Mouse (Mus musculus) liver, adult 2 months (tissue): ENCODE measurements around the gene Soat1. TPM values are rescaled to one million over a fixed set of nuclear protein-coding genes. Genes with fewer than 3 reads are reported as not detected.

Source experiments
- DNase-seq: peaks from one replicate; pipeline ENCODE4 v3.0.0-alpha.2; 2011; ENCODE audit warnings: low read depth, low spot score; ENCODE audit errors: extremely low read depth
- H3K27ac ChIP-seq: fragments of 200-500 bp; replicated peaks from 2 replicates; pipeline ENCODE4 v1.5.1; 2012; ENCODE audit warnings: low read depth, mild to moderate bottlenecking, control low read depth, inconsistent platforms, low read length; ENCODE audit not compliant: insufficient read depth
- H3K27me3 ChIP-seq: fragments of 200-500 bp; 2 replicates; pipeline ENCODE4 v1.6.1; 2012; ENCODE audit warnings: mild to moderate bottlenecking, moderate library complexity, low read length, inconsistent platforms; ENCODE audit not compliant: control insufficient read depth, insufficient read depth
- H3K36me3 ChIP-seq: fragments of 200-500 bp; 2 replicates; pipeline ENCODE4 v1.6.1; 2012; ENCODE audit warnings: low read length, inconsistent platforms; ENCODE audit not compliant: control insufficient read depth, insufficient read depth
- H3K4me1 ChIP-seq: fragments of 200-500 bp; 2 replicates; pipeline ENCODE4 v1.6.1; 2011; ENCODE audit warnings: low read length; ENCODE audit not compliant: control insufficient read depth, insufficient read depth
- H3K4me3 ChIP-seq: fragments of 200-500 bp; 2 replicates; pipeline ENCODE4 v1.5.1; 2011; ENCODE audit warnings: low read depth, mild to moderate bottlenecking, control low read depth, low read length, moderate library complexity; ENCODE audit not compliant: insufficient read depth
- H3K79me2 ChIP-seq: fragments of 200-500 bp; 2 replicates; pipeline ENCODE4 v1.6.1; 2012; ENCODE audit warnings: inconsistent platforms, mild to moderate bottlenecking, low read length, moderate library complexity; ENCODE audit not compliant: control insufficient read depth, insufficient read depth
- H3K9ac ChIP-seq: fragments of 200-500 bp; 2 replicates; pipeline ENCODE4 v1.6.1; 2012; ENCODE audit warnings: low read depth, mild to moderate bottlenecking, control low read depth, inconsistent platforms, low read length
- CTCF ChIP-seq: fragments of 200-500 bp; IDR thresholded peaks from 2 replicates; pipeline ENCODE4 v1.5.1; 2011; ENCODE audit warnings: low read depth, low read length, control low read depth
- POLR2A ChIP-seq: fragments of 200-500 bp; IDR thresholded peaks from 2 replicates; pipeline ENCODE4 v1.6.1; 2011; ENCODE audit warnings: low read length, control low read depth; ENCODE audit not compliant: insufficient read depth; ENCODE audit errors: extremely low read depth
- WGBS: fragments of 180-500 bp; shearing (Covaris S2); methylation state at CpG from one replicate; pipeline ENCODE4 v1.1.7; 2018; 5-methylcytosine and 5-hydroxymethylcytosine counted together
- polyA plus RNA-seq: library from polyadenylated mRNA; depleted of rRNA; stranded (reverse); fragments of >200 nt; gene quantifications from 2 replicates; pipeline ENCODE4 v1.2.3, GENCODE M21; 2012; rRNA removed
- total RNA-seq: library from RNA; depleted of rRNA; stranded (reverse); fragments of >200 nt; gene quantifications from 2 replicates; pipeline ENCODE4 v1.2.3, GENCODE M21; 2014; rRNA removed

Soat1 gene
- total and polyA plus RNA-seq, 2 experiments: 2.4 to 5.9 TPM

DNA sequence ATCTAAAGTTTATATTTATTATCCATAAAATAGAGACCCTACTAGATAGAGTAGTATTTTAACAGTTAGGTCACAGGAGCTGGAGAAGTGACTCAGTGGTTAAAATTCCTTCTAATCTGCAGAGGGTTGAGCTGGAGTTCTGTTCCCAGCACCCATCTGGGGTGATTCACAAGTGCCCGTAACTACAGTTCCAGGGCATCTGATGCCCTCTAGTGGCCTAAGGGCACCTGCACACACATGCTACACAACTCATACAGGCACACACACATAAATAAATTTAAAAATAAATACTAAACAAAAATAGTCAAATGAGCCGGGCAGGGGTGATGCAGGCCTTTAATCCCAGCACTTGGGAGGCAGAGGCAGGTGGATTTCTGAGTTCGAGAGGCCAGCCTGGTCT lies 92.9 kb downstream of the Soat1 start:
- WGBS: 92% methylated on average over 3 of the region's 3 CpGs
- H3K27ac ChIP-seq: no peak overlapping the region
- no peak overlapping the region for H3K4me3 ChIP-seq
- H3K9ac ChIP-seq: no peak overlapping the region
- no peaks in the 10 kb centered on the region for H3K79me2 ChIP-seq
- no peaks in the 10 kb centered on the region for H3K27me3 ChIP-seq
- no peaks in the 10 kb centered on the region for H3K36me3 ChIP-seq
- no peaks in the 10 kb centered on the region for H3K4me1 ChIP-seq
- DNase-seq: no peak
- TF ChIP-seq CTCF (no peak), POLR2A (no peak)

Other genes with a start within 250 kb of the Soat1 start
- gene Tdrd5, start 170.7 kb downstream of the Soat1 start, total RNA-seq: not detected in 2 replicates
- gene Tdrd5, start 170.7 kb downstream of the Soat1 start, polyA plus RNA-seq: not detected in 2 replicates
- gene Nphs2, start 163.6 kb downstream of the Soat1 start, total RNA-seq: not detected in 2 replicates
- not detected in 2 replicates for gene Nphs2, start 163.6 kb downstream of the Soat1 start, polyA plus RNA-seq
- 21.7 and 55.0 TPM in 2 replicates for gene Gm2000, start 108.3 kb downstream of the Soat1 start, total RNA-seq
- gene Gm2000, start 108.3 kb downstream of the Soat1 start, polyA plus RNA-seq: 8.4 and 10.0 TPM in 2 replicates
- not detected in 2 replicates for gene Axdnd1, start 53.2 kb downstream of the Soat1 start, total RNA-seq
- not detected in 2 replicates for gene Axdnd1, start 53.2 kb downstream of the Soat1 start, polyA plus RNA-seq
- gene Gm10031, start 49.7 kb upstream of the Soat1 start, total RNA-seq: 13.4 and 13.6 TPM in 2 replicates
- gene Gm10031, start 49.7 kb upstream of the Soat1 start, polyA plus RNA-seq: 9.9 and 11.1 TPM in 2 replicates
- gene Abl2, start 84.5 kb upstream of the Soat1 start, total RNA-seq: 3.2 and 4.4 TPM in 2 replicates
- 2.3 and 2.6 TPM in 2 replicates for gene Abl2, start 84.5 kb upstream of the Soat1 start, polyA plus RNA-seq
- gene Tor3a, start 200.0 kb upstream of the Soat1 start, total RNA-seq: 3.9 and 4.6 TPM in 2 replicates
- gene Tor3a, start 200.0 kb upstream of the Soat1 start, polyA plus RNA-seq: 4.4 and 9.3 TPM in 2 replicates
- 11.2 and 11.4 TPM in 2 replicates for gene Fam20b, start 244.8 kb upstream of the Soat1 start, total RNA-seq
- gene Fam20b, start 244.8 kb upstream of the Soat1 start, polyA plus RNA-seq: 6.8 and 8.0 TPM in 2 replicates